Mouse (Mus musculus) CH12.LX (cell line): Measurements from ENCODE around the gene Tmem151b.

Experiments
- CTCF ChIP-seq, 2 experiments: IDR thresholded peaks in 1 of 2; conservative IDR thresholded peaks in 1 of 2; 2 replicates each; pipeline ENCODE4 v1.5.1; 2011 to 2012; ENCODE audit warnings: low read depth in 2 of 2, low read length in 2 of 2, improper control_type of control experiment in 1 of 2, inconsistent platforms in 1 of 2, mild to moderate bottlenecking in 1 of 2, moderate library complexity in 1 of 2
- HCFC1 ChIP-seq: IDR thresholded peaks from 2 replicates; pipeline ENCODE4 v1.6.1; 2012; ENCODE audit warnings: low read depth, mild to moderate bottlenecking, inconsistent platforms, low read length, improper control_type of control experiment
- SMC3 ChIP-seq: IDR thresholded peaks from 2 replicates; pipeline ENCODE4 v1.6.1; 2011; ENCODE audit warnings: low read depth, low read length, improper control_type of control experiment

DNA sequence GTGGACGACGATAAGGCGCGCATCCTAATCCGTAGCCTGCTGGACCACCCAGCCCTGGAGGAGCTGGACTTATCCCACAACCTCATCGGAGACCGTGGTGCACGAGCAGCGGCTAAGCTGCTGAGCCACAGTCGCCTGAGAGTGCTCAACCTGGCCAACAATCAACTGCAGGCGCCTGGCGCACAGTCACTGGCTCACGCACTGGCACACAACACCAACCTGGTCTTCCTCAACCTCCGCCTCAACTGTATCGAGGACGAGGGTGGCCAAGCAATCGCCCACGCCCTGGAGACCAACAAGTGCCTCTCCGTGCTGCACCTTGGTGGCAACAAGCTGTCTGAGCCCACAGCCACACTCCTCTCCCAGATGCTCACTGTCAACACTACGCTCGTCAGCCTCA, 9.8 kb downstream of the Tmem151b start:
- no peak for TF ChIP-seq CTCF (conservative IDR thresholded peaks at IDR 0.05 in 1 of 2, IDR thresholded peaks at IDR 0.05 in 1 of 2; ENCODE audit: low read depth in 2 of 2, low read length in 2 of 2)
- TF ChIP-seq HCFC1: no peak
- no peak for TF ChIP-seq SMC3
